Mouse (Mus musculus): Measurements from ENCODE around the gene Ralbp1. TPM values are rescaled to one million over a fixed set of nuclear protein-coding genes. Genes with fewer than 3 reads are reported as not detected.

Ralbp1 gene
- polyA plus RNA-seq (2016; fragmentation: Nextera tagmentation; extraction: Ambion mirVana), result 49.3 and 51.6 TPM in 2 replicates

DNA sequence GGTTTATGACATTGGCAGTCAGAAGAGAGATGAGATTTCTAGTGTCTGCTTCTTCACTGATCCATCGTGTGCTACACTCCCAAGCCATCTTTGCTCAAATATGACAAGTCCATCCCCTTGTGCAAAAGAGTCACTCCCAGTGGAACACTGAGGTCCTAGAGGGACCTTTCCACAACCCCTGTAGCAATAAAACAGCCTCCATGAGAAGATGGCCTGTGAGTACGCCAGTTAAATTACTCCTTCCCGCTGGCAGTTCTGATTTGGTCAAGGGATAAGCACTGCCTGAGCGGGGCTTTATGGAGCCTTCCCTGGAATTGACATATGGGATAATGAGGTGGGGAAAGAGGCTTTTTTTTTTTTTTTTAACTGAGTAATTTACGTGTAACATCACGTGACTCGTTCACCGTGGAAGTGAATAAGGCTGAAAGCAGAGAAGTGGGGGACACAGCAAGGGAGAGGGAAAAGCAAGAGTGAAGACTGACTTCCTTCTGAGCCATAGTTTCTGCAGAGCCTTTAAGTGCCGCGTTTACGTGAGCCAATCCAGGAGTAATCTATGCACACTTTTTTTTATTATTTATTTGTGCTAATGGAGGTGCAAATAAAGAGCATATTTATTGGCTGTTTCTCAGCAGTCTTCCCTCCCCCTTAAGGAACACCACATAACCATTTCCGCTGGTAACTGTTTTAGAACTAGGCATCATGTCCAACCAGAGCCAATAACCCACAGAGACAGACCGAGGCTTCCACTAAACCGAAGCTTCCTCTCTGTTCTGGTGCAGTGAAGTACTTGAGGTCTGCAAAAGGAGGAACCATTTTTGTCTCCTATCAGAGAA, at the start of gene Ralbp1:
Ralbp1 (minus strand) TSS at position 102 of the 833 bp plus-strand sequence.
- 17% methylated on average over 14 of the region's 14 CpGs for WGBS
- peak within 1 kb of the TSS; percentile 98 for H3K4me3 ChIP-seq
- H3K36me3 ChIP-seq, result no peaks in the 10 kb centered on the region
- H3K27ac ChIP-seq (replicated peaks), result peak within 1 kb of the TSS; percentile 91
- no peaks in the 10 kb centered on the region for H3K27me3 ChIP-seq (ENCODE audit: low read depth, poor library complexity, severe bottlenecking)
- peaks cover 33% of the 10 kb centered on the region for H3K4me1 ChIP-seq
- DNase-seq (ENCODE audit: low spot score), result peak; percentile 40
- no peaks in the 10 kb centered on the region for H3K9me3 ChIP-seq (replicated peaks)

DNA sequence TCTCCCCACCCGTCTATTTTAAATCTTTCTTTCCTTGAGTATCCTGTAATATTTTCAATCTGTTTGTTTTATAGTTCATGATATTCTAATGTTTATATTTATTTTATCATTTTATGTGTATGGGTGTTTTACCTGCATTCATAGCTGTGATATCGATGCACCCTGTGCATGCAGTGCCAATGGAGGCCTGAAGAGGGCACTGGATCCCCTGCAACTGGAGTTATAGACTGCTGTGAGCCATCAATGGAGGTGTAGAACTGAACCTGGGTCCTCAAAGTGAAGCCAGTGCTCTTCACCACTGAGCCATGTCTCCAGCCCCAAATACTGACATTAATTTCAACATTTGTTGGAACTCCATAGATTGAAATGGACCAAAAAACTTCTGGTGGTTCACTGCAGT, 48.1 kb upstream of the Ralbp1 start:
- no peaks in the 10 kb centered on the region for H3K27me3 ChIP-seq (ENCODE audit: low read depth, poor library complexity, severe bottlenecking)
- H3K4me1 ChIP-seq, result peaks cover 14% of the 10 kb centered on the region
- no peak overlapping the region for H3K4me3 ChIP-seq
- H3K9me3 ChIP-seq (replicated peaks), result no peaks in the 10 kb centered on the region
- H3K36me3 ChIP-seq, result peaks cover 67% of the 10 kb centered on the region
- WGBS, result 91% methylated on average over 2 of the region's 2 CpGs
- no peak for DNase-seq (ENCODE audit: low spot score)
- H3K27ac ChIP-seq (replicated peaks), result no peak overlapping the region

DNA sequence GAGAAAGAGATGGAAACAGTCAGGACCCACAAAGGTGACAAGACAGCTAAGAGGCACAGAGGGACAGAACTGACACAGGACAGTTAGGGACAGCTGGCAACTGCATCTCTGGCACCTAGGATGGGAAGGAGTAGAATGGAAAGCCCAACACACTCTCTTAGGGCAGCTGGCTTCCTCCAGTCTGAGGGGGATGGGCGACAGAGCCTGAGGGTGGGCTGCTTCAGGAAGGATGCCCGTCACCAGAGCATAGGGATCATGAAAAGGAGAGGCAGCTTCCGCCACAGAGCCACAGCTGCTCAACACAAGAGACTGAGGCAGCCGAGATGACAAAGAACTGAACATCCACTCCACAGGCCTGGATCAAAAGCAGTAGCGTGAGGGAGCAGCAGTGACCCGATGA, 45.9 kb upstream of the Ralbp1 start:
- Histone ChIP-seq H3K4me3 (no peak overlapping the region), H3K36me3 (peaks cover 73% of the 10 kb centered on the region), H3K27me3 (ENCODE audit: low read depth, poor library complexity, severe bottlenecking) (no peaks in the 10 kb centered on the region), H3K27ac (replicated peaks) (peak overlapping the region; percentile 73), H3K9me3 (replicated peaks) (no peaks in the 10 kb centered on the region), H3K4me1 (peaks cover 14% of the 10 kb centered on the region)
- no peak for DNase-seq (ENCODE audit: low spot score)
- WGBS, result 45% methylated on average over 6 of the region's 6 CpGs

DNA sequence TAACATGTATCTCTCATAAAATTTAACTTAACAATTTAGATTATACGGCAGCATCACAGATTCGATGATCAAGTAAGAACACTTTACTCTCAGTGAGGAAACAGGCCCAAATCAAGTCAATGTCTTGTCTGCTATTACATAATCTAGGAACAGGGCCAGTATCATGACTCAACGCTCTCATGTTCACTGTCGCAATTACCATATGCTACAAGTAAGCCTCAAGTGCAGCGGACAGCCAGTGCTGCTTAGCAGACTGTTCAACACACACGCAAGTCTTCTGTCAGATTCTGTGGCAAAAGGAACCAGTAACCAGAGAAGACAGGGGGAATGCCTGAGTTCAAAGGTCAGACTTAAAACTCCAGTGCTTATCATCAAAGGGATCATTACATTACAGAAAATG, 45.4 kb upstream of the Ralbp1 start:
- 90% methylated on average over 6 of the region's 6 CpGs for WGBS
- no peak overlapping the region for H3K4me3 ChIP-seq
- no peak for DNase-seq (ENCODE audit: low spot score)
- no peaks in the 10 kb centered on the region for H3K9me3 ChIP-seq (replicated peaks)
- peak overlapping the region; percentile 73 for H3K27ac ChIP-seq (replicated peaks)
- H3K36me3 ChIP-seq, result peaks cover 73% of the 10 kb centered on the region
- peaks cover 14% of the 10 kb centered on the region for H3K4me1 ChIP-seq
- no peaks in the 10 kb centered on the region for H3K27me3 ChIP-seq (ENCODE audit: low read depth, poor library complexity, severe bottlenecking)

DNA sequence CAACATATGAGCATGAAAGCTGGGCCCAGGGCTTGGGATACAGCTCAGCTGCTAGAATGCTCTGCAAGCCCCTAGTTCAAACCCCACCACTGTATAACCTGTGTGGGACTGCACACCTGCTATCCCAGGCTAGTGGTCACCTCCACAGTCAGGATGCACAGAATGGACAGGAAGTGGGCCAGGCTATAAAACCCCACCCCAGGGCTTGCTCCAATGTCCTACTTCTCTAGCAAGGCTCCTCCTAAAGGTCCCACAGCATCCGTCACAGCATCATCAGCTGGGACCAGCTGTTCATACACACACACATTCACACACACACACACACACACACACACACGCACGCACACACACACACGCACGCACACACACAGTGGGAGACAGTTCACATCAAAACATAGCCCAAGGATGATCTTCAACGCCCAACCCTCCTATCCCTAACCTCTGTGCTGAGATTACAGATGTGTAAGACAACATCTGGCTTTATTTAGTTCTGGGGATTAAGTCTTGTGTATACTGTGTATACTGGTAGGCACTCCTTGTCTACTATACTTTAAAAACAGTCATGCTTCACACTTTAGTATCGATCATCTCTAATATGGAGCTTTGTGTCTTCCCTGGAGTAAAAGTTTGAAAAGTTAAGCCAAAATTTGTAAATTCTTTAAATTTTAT, 44.7 kb upstream of the Ralbp1 start:
- WGBS, result 90% methylated on average over 7 of the region's 7 CpGs
- Histone ChIP-seq H3K36me3 (peaks cover 73% of the 10 kb centered on the region), H3K27ac (replicated peaks) (no peak overlapping the region), H3K9me3 (replicated peaks) (no peaks in the 10 kb centered on the region), H3K4me1 (peaks cover 14% of the 10 kb centered on the region), H3K4me3 (no peak overlapping the region), H3K27me3 (ENCODE audit: low read depth, poor library complexity, severe bottlenecking) (no peaks in the 10 kb centered on the region)
- no peak for DNase-seq (ENCODE audit: low spot score)

DNA sequence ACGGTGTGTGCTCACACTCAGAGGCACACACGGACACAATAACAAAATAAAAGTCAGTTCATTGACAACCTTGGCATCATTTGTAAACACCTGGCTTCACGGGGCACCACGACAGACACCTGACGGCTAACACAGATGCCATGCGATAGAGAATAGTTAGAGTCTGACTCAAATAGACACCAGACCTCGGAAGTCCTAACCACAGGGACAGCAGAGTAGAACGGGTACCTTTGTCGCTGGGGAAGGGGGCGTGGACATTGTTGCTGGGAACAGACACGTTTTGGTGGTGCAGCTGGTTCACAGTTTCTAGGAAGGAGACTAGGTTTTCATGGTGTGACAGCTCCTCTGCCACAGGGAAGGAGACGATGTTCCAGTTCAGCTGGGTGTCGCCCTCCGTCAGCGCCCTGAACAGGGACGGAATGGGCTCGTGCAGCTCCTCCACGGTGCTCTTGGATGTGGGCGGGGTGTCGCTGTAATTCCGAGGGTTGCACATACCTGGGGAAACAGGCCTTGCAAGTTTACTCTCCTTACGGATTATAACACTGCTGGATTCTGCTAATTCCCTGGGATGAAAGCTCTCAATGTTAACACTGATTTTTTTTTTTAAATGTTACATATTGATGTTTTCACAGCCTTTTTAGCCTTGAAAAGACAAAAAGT, 43.9 kb upstream of the Ralbp1 start:
- Histone ChIP-seq H3K4me1 (peaks cover 14% of the 10 kb centered on the region), H3K27me3 (ENCODE audit: low read depth, poor library complexity, severe bottlenecking) (no peaks in the 10 kb centered on the region), H3K9me3 (replicated peaks) (no peaks in the 10 kb centered on the region), H3K4me3 (no peak overlapping the region), H3K36me3 (peaks cover 72% of the 10 kb centered on the region), H3K27ac (replicated peaks) (no peak overlapping the region)
- 88% methylated on average over 22 of the region's 22 CpGs for WGBS
- DNase-seq (ENCODE audit: low spot score), result no peak

DNA sequence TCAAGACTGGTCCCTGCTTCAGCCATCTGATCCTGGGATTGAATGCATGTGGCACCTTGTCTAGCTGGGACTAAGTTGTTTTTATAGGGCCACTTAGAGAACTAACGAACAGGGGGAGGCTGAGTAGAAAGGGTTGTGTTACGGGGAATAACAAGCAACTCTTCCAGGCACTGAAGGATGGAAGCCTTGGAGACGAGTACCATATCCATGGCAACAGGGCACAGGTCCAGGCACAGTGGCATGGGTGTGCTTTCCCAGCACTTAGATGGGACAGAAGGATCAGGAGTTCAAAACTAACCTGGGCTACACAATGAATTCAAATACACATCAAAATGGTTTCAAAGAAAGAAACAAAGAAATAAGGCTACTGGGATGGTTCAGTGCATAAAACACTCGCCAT, 41.5 kb upstream of the Ralbp1 start:
- Histone ChIP-seq H3K4me3 (no peak overlapping the region), H3K4me1 (peaks cover 12% of the 10 kb centered on the region), H3K36me3 (peaks cover 69% of the 10 kb centered on the region), H3K27ac (replicated peaks) (no peak overlapping the region), H3K9me3 (replicated peaks) (no peaks in the 10 kb centered on the region), H3K27me3 (ENCODE audit: low read depth, poor library complexity, severe bottlenecking) (no peaks in the 10 kb centered on the region)
- WGBS, result 86% methylated on average over 4 of the region's 4 CpGs
- no peak for DNase-seq (ENCODE audit: low spot score)

DNA sequence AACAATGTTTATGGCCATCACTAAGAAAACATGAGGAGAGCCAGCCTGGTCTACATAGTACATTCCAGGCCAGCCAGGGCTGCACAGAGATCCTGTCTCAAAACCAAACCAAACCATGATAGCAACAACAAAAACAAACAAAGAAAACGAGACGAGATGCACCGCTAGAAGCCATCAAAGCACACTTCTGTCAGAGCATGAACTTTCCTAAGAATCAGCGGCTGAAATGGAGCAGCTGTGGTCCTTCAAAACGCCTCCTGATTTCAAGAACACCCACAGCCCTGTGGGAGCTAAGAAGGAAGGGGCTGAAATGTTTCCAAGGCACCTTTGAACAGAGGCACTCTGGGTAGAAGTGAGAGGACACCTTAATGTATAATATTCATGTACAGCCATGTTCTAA, 38.6 kb upstream of the Ralbp1 start:
- Histone ChIP-seq H3K4me1 (no peaks in the 10 kb centered on the region), H3K4me3 (no peak overlapping the region), H3K9me3 (replicated peaks) (no peaks in the 10 kb centered on the region), H3K36me3 (peaks cover 76% of the 10 kb centered on the region), H3K27me3 (ENCODE audit: low read depth, poor library complexity, severe bottlenecking) (no peaks in the 10 kb centered on the region), H3K27ac (replicated peaks) (no peak overlapping the region)
- DNase-seq (ENCODE audit: low spot score), result no peak
- WGBS, result 87% methylated on average over 5 of the region's 5 CpGs

DNA sequence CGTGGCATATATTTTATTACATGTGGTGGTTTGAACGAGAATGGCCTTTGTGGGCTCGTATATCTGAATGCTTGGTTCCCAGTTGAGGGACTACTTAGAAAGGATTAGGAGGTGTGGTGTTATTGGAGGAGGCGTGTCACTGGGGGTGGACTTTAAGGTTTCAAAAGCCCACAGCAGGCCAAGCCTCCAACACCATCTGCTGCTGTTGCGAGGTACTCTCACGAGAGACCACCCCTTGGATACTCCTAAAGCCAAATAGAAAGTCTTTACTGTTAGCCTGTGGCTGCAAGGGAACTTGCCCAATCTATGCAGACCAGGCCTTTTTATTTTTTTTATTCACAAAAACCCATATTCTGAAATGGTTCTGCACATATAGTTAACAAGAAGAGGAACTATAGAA, 36.4 kb upstream of the Ralbp1 start:
- Histone ChIP-seq H3K4me3 (no peak overlapping the region), H3K4me1 (no peaks in the 10 kb centered on the region), H3K27ac (replicated peaks) (no peak overlapping the region), H3K27me3 (ENCODE audit: low read depth, poor library complexity, severe bottlenecking) (no peaks in the 10 kb centered on the region), H3K9me3 (replicated peaks) (no peaks in the 10 kb centered on the region), H3K36me3 (peaks cover 67% of the 10 kb centered on the region)
- DNase-seq (ENCODE audit: low spot score), result no peak
- WGBS, result 79% methylated on average over 6 of the region's 6 CpGs

DNA sequence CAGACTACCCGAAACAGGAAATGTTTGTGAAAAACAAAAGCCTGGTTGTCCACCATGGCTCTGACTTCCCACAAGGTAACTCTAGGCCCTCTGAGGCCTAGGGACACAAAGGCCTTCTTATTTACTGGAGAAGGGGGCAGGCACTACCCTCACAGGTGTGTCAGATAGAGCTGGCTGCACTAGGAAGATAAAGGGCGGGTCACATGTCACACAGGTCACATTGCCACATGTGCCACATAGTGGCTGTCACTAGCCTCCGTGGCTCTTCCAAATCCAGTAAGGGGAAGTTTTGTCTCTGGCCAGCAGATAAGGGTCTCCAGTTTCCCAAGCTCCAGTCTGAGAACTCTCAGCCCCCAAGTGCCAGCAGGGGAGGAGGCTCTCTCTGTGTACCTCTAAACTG, 33.6 kb upstream of the Ralbp1 start:
- Histone ChIP-seq H3K9me3 (replicated peaks) (no peaks in the 10 kb centered on the region), H3K4me3 (no peak overlapping the region), H3K27me3 (ENCODE audit: low read depth, poor library complexity, severe bottlenecking) (no peaks in the 10 kb centered on the region), H3K36me3 (peaks cover 42% of the 10 kb centered on the region), H3K4me1 (peaks cover 10% of the 10 kb centered on the region), H3K27ac (replicated peaks) (no peak overlapping the region)
- DNase-seq (ENCODE audit: low spot score), result no peak
- WGBS, result 84% methylated on average over 3 of the region's 3 CpGs

DNA sequence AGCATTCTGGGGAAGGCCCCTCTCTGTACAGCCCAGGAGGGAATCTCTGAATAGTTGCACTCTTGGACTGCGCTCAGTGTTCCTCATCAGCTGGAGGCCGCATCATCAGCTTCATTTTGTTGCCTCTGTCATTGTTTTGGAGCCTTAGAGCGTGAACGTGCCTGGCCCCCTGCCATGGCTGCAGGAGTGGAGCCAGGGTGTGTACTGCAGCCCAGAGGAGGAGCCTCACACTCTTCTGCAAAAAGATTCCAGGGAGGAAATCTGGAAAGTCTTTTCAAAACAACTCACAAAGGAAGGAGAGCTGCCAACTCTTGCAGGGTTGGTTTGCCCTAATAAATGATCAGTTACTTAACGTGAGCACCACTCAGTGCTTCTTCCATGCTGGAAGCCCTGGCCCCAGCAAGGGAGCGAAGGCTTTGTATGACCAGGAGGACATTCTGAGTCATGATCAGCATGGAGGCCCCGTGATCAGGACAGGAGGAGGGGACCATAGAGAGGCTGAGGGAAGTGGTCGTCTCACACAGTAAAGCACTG, 30.6 kb upstream of the Ralbp1 start:
- H3K36me3 ChIP-seq, result peaks cover 18% of the 10 kb centered on the region
- peaks cover 10% of the 10 kb centered on the region for H3K4me1 ChIP-seq
- H3K4me3 ChIP-seq, result no peak overlapping the region
- peak overlapping the region; percentile 73 for H3K27ac ChIP-seq (replicated peaks)
- H3K27me3 ChIP-seq (ENCODE audit: low read depth, poor library complexity, severe bottlenecking), result no peaks in the 10 kb centered on the region
- DNase-seq (ENCODE audit: low spot score), result no peak
- 32% methylated on average over 8 of the region's 8 CpGs for WGBS
- no peaks in the 10 kb centered on the region for H3K9me3 ChIP-seq (replicated peaks)

DNA sequence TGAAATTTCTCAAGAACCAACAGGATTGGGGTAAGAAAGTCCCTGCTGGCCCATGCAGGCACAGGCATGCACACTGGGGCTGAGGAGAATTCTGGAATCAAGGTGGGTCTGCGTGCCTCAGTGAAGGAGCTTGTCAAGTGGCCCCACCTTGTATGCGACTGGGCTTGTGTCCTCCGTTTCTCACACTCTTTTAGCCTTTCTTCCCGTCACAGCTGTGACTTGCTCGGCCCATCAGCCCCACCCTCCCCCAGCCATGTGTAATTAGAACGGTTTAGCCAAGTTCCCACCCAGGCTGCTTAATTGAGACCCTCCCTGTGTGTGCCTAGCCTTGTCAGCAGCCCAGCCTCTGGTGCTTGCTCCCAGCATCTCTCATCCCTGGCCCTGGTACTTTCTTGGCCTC, 28.5 kb upstream of the Ralbp1 start:
- WGBS, result 65% methylated on average over 6 of the region's 6 CpGs

More for the DNA sequence above, 28.5 kb upstream of the Ralbp1 start:
- H3K9me3 ChIP-seq (replicated peaks), result no peaks in the 10 kb centered on the region
- DNase-seq (ENCODE audit: low spot score), result no peak
- H3K27me3 ChIP-seq (ENCODE audit: low read depth, poor library complexity, severe bottlenecking), result no peaks in the 10 kb centered on the region
- no peak overlapping the region for H3K4me3 ChIP-seq
- peaks cover 8% of the 10 kb centered on the region; the same call in 1 of the 2 replicates for H3K36me3 ChIP-seq
- peaks cover 10% of the 10 kb centered on the region for H3K4me1 ChIP-seq
- H3K27ac ChIP-seq (replicated peaks), result no peak overlapping the region
